Mouse (Mus musculus): ENCODE measurements around the gene Rgs7.

Gene Rgs7

DNA sequence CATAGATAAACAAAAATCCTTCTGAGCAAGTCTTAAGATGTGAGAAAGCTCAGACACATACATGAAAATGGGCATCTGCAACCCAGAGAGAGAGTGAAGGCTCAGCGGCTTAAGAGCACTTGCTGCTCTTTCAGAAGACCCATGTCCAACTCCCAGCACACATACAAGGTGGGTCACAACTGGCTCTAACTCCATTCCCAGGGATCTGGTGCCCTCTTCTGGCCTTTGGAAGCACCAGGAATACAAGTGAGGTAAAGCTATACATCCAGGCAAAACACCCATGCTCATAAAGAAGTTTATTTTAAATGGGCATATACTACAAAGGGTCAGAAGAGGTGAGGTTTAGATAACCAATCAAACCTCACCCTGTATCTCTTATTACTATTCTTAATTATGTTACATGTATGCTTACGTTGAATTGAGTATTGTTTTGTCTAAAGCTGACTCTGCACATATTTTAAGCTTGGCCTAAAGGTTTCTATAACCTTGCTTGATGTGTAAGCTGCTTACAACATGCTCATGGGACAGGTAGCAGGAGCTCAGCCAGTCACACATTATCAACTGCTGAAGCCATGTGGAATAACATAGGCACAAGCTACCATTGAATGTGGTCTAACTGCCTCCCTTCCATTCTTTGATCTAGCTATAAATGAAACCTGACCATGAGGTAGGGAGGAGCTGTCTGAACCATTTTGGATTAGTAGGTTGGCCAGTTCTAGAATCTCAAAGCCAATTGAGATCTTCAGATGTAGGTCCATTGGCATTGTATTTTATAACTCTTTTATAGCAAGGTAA, 192.5 kb downstream of the Rgs7 start:
- no peak for DNase-seq

DNA sequence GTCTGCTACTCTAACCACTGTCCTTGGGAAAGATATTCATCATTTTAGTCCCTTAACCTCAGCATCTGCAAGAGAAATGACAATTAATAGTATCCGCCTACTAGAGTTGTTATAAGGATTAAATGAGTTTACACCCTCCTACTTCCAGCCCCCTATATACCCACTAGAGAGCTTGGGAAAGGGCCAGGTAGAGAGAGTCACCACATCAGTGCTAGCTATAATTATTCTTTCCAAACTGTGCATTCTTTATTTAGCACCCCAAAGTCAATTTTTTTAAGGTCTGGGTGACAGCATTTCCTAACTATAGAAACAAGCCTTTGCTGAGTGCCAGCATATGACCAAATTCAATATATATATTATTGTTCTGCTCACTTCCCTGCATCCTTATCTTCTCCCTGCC, 195.4 kb downstream of the Rgs7 start:
- DNase-seq, result no peak

DNA sequence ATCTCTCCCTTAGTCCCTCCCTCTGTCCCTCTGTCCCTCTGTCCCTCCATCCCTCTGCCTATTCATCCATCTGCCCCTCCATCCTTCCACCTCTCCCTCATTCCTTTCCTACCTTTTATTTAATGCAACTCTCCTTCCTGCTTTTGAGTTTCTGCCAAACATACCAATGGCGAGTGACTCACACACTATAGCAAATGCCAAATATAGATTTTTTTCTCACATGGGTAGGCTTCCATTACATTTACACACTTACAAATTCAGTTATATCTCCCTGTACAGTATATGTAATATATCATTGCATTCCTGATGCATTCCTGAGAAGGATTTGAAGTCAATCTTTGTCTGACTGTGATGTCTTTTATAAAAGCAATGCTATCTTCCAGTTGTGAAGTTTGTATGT, 202.2 kb downstream of the Rgs7 start:
- DNase-seq, result no peak

DNA sequence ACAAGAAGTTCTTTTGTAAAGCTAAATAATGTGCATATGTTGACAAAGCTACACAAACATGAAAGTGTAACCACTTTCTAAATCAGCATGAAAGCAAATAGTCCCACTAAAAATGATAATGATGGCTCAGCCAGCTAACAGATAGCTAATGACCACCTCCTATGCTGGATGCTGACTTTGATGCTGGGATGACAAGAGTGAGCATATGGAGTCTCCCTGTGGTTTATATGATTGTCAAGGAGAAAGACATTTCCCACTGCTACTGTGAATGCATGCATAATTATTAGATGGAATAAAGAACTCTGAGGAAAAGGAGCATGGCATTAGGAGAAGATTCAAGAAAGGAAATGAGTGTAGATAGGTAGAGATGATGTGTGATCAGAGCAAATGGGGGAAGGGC, 230.0 kb downstream of the Rgs7 start:
- no peak for DNase-seq

DNA sequence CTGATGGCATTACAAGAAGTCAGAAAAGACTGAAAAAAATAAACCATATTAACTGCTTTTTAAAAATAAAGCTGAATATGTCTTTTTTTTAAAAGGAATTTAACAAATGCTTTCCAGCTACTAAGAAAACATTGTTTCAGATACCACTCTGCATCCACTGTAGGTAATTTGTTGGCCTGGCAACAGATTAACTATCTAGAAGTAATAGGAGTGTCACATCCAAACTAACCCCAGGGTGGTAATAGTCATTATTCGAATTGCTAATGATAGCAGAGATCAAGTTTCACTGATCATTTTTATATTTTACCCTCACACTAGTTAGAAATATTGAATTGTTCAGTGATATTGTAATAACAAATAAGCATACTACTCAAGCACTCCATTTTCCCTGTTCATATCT, 232.9 kb downstream of the Rgs7 start:
- DNase-seq, result no peak

DNA sequence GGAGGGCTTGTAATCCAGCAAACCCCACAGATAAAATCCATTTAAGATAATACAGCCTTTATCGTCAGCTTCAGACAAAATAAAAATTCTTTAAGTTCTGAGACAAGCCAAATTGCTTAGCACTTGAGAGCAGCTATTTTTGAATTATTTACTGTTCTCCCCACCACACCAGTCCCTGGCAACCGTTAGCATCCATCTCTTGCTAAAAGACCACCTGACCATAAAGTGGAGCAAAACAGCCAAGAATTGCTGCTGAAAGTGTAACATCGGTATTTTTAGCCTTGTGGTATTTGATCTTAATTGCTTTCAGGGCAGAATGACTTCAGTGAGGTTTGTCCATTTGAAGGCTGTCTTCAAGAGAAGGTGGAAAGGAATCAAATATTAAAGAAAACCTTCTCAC, 237.1 kb downstream of the Rgs7 start:
- no peak for DNase-seq

DNA sequence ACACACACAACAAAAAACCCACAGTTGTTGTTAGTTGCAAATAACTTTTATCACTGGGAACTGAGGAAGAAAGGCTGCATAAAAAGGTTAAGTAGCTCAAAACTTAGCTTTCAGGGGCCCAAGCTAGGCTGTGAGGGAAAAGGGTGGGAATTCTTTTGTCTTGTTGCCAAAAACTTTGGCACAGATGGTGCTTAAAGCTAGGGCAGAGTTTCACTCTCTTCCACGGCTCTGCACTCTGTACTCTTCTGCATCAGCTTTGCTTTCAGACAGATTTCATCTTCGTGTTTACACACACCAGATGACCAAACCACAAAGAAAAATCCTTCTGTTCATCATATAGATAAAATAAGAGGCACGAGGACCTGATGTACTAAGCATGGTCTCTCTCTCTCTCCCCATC, 237.6 kb downstream of the Rgs7 start:
- no peak for DNase-seq

DNA sequence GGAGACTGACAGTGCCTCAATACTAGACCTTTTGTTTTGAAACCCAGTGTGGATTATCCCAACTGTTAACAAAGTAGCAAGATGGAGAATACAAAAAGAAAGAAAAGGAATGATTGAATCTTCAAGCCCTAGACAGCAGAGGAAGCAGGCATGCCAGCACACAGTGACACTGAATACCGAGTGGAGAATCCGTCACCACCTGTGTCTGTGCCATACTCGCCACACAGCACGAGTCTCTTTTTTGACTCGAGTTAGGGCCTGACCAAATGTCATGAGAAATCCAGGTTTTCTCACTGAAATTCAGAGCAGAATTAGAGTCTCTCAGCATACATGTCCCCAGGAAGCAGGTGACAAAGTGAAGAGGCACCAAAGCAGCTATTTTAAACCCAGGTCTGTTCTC, 250.2 kb downstream of the Rgs7 start:
- no peak for DNase-seq

DNA sequence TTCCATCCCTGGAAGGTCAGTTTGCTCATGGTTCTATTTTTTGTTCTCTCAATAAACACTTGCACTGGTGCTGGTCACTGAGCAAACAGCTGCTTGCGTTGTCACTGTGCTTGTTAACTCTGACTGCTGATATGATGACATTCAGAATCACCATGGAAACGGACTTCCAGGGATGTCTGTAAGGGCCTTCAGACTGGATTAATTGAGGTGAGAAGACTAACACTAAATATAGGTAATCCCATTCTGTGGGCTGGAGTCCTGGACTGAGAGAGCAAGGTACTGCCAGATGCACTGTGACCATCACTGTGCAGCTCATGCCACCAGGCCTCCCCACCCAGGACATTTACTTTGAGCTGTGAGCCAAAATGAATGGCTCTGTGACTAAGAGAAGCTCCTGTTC, 252.2 kb downstream of the Rgs7 start:
- no peak for DNase-seq

DNA sequence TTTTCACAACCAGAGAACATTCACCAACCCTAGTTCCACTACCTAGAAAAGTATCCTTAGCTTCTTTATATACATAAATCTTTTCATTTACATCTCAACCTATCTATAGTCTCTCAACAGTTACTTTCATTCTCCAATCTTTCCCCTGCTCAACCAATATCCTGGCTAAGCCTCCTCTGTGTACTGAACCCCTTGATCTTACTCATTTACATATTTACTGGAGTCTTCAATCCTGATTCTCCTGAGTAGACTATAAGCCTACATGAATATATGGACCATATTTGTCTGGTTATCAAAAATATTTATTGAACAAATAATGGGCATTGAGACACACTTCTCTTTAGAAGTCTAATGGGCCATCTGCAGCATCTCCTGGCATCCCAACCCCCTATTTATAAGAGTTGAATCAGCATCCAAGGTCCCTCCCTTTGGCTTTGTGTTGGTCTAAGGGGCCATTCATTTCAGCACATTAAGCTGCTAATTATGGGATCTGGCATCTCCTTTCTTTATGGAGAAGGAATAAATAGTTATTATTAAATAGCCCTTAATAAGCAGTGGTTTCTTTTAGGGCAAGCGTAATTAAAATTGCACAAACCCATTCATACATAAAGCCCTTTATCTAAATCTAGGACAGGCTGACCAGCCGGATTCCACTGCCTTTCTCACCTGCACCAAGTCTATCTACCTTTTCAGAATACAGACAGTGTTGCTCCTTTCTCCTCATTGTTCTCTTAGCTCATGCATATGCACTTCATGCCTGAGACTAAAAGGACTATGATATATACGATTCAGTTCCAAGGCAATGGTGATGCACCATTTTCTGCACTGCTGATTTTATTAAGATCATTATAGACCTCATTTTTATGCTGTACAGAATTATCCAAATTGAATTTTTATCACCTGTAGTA, 270.5 kb downstream of the Rgs7 start:
- no peak for DNase-seq

DNA sequence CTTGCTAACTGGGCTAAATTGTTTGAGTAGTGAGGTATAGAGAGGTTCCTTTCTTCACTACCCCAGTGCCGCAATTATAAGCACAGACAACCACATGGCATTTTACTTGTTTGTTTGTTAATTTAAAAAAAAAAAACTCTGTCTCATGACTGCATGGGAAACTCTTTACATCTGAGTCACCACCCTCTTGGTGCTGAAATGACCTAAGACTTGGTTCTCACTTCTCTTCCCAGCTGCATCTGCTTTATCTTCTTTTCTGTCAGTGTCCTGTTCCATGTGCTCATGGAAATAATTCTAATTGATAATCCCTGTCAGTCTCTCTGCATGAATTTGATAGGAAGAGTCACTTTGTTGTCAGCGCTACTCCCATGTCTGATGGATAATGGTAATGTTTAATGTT, 272.7 kb downstream of the Rgs7 start:
- DNase-seq, result no peak

DNA sequence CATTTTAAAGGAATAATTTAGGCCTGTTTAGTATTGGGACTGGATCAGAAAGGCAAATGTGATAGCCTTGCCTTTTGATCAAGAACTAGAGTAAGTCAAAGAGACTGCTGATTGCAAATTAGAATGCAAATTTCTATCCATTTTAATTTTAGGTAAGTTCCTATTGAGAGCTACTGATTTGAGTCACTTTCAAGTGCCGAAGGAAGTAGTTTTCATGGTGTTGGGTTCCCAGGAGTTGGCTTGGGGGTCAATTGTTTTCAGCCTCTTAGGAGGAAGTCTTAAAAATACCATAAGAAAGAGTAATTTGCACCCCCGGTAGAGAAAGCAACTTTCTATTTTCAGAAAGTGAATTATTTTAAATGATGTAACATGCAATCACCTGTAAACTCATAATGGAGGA, 285.3 kb downstream of the Rgs7 start:
- no peak for DNase-seq

DNA sequence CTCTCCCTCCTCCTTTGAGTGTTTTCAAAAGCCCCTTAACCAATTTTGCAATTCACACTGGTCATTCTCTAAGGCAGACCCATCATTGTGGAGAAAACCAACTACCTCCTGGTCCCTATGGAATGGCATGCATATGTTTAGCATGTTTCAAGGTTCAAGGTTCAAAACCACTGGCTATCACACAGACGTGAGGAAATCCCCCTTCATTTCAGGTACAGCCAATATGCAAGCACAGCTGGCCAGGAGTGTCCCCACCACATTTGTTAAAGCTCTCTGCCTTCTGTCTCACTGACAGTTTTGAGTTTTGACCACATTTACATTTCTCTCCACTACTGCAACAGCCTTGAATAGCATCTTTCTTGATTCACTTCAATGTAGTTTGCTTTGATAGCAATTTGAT, 286.7 kb downstream of the Rgs7 start:
- DNase-seq, result no peak

DNA sequence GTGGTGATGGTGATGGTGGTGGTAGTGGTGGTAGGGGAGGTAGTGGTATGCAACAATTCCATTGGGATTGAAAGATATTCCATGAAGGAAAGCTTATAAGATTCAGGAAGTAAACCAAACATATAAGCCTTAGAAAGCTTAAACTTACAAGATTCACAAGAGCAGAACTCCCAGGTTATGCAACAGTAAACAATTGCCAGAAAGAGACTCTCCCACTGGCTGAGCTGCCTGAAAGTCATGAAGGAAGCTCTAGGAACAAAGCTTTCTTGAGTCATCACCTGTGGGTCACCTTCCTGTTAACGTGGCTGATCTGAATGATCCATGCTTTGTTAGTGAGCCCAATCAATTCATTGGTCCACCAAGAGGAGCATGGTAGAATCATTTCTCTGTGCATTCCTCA, 288.8 kb downstream of the Rgs7 start:
- DNase-seq, result no peak

DNA sequence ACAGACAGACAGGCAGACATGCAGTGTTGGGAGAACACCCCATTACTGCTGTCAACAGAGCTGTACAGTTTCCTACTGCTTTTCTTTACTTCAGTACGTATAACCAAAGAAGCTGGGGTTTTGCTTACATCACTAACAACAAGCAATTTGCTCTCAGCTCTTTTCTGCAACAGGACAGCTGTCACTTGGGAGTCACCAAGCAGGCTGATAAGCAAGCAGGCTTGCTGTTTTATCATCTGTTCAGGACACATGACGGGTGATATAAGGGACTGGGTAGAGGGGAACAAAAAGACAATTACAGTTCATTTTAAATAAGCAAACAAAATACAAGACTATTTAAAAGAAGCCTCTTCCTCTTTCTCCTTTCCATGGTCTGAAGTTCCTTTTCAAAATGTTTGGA, 289.4 kb downstream of the Rgs7 start:
- no peak for DNase-seq

DNA sequence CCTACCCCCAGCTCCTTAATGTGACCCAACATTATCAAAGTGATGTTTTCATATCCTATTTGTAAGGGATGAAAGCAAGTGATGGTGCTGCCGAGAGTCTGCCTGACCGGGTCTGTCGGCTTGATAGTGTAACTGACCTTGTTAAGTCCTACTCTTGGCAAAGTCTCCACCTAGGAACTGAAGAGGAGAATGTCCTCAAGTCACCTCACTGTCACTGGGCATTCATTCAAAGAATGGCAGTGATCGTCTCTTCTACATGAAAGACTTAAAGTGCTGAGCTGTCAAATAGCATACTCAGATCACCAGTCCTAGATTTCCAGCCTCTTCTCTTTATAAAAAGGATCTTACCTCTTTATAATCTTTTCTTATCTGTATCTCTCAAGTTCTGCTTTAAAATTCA, 293.4 kb downstream of the Rgs7 start:
- DNase-seq, result no peak

DNA sequence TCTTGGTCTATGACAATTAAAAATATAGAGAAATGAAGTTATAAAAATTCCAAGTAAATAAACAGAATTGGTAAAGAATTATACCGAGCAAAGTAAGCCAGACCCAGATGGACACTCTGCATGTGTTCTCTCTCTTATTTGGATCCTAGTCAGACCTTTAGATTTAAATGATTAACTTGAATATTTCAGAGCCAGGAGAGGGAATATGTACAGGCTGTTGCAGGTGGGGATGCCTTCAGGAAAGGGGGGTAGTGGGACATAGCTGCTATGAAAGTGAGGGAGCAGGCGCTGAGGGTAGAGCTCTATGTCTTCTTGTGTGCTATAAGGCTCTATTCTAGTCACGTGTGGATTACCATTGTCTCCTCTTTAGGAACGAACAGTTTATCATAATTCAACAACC, 296.5 kb downstream of the Rgs7 start:
- DNase-seq, result no peak

DNA sequence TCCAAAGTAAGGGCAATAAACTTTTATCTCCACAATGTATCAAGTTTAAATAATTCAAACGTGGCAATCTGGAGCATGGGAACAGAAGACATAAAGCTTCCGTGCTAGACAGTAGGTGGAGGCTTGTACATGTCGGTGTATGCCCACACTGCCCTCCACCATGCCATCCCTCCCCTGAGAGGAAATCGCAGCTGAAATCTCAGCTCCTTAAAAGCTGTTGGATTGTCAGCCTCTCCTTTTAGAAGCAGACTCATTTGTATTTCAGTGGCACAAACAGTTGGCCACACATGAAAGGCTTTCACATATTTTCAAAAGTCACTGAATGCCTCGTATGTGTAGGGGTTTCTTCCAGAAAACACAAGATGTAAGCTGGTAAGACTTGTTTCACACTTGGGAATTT, 304.1 kb downstream of the Rgs7 start:
- no peak for DNase-seq

DNA sequence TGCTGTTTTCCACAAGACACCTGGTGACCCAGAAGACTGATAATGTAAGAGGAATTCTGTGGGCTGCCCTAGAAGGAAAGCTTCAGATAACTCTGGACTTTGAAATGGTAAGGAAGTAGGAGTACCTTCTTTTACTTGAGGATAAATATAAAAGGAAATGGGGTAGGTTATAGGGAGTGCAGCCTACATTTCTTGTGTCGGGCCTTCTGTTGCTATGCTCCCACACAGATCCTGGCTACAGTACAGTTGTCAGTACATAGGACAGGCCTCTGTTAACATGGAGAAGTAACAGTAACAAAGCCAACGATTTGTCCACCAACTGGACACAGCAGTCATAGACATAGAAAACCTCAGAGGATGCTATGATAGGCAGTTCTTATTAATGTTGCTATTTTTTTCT, 307.1 kb downstream of the Rgs7 start:
- DNase-seq, result no peak

DNA sequence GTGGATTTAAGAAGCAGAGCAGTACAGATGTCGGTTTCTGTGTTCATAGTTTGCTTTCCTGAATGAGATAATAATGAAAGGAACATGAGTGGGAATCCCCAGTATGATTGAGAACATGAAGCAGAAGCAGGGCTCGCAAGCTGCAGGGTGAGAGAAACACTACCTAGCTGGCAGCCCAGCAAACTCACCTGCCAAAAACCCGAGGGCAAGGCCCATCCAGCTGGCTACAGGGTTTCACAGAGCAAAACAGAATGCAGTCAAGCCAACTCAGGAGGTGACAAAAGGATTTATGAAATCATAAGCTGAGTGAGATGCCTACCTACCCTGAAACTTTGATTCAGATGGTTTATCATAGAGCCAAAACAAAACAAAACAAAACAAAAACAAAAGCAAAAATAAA, 307.6 kb downstream of the Rgs7 start:
- no peak for DNase-seq

DNA sequence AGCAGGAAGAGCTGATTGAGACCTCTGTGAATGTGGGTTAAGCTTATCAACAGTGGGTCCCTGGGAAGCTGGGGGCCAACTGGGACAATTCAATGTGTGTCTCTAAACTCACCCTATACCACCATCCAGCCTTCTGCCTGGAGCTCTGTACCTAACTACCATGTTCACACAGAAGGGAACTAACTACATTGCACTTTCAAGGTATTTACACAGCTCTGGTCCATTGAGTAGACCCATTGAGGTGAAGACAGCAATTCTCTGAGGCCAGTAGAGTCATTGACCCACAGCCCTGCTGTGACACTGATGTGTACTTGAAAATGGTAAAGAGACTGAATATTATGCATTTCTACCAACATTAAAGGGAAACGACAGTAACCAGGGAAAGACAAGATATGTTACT, 313.6 kb downstream of the Rgs7 start:
- DNase-seq, result no peak

DNA sequence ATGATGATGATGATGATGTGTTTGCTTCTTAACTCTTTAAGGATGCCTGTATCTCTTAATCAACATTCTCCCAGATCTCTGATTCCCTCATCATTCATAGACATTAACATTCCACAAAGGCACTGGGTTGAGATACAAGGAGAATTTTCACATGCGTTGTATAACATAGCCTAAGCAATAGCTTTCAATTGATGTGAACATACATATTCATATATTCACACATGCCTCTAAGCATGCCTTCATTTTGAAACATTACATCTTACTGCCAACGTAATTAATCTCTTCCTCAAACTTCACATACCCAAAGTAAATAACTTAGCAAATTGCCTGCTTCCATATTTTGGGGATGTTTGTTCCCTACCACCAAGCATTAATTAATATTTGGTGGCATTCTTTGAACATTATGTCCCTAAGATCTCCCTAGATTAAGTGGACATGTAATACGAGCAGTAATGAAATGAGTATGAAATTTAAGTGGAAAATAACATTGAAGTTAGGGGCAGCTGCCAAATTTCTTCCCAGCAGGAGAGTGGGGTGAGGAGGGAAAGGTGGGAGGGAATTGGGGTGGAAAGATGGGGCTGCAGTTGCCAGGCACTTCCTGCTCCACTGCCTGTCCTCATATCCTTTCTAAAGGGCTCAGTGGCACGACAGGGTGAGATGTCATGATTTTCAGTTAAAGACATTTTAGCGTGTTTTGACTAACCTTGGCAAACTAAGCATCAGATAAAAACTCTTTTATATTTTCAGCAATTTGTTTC, 317.2 kb downstream of the Rgs7 start:
- DNase-seq, result no peak

DNA sequence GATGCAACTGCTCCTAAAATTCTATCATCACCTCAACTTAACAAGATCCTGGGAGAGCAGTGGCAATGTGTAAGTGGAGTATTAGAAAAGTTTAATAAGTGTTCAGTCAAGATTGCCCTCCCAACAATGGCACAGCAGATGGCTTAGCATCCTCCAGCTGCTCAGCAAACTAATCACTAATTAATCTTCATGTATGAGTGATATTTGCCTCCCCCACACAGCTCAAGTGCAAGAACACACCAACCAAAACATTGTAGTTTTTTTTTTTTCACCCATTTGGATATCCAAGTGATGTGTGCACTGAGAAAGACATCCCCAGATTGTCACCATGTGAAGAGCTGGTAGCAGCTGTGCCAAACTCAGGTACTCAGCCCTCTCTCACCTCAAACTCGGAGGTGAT, 336.8 kb downstream of the Rgs7 start:
- no peak for DNase-seq

DNA sequence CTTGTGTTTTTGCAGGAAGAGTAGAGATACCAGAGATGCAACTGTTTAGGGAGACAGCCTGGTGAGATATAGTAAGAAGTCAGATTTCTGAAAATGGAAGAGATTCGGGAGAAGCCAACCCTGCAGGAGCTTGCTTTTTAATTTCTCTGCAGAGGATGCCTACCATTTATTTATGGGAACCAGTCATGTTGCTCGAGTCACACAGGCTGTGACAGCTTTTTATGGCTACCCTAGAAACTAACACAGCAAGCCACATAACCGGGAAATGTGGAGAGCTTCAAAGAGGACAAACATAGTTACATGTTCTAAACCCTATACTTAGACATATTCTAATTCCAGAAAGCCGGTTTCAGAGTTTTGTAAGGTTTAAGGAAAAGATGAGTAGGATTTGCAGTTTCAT, 349.2 kb downstream of the Rgs7 start:
- no peak for DNase-seq
